Mouse (Mus musculus): ENCODE results near the gene Dda1.
A peak's percentile ranks its signal among the peaks of the same experiment; 100 is the strongest.

The Dda1 gene

DNA sequence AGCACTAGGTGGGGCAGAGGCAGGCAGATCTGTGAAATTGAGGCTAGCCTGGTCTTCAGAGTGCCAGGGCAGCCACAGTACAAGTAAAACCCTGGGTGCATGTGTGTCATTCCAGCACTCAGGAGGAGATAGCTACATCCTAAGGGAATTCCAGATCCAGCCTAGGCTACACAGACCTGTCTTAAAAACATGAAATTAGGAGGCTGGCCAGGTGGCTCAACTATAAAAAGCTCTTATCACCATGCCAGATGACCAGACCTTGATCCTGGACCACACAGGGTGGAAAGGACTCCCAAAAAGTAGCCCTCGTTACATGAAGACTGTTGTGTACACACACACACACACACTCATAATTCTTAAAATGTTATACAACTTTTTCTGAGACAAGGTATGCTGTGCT lies 998 bp upstream of the Dda1 start:
- DNase-seq (ENCODE audit: low read depth, low spot score): no peak

DNA sequence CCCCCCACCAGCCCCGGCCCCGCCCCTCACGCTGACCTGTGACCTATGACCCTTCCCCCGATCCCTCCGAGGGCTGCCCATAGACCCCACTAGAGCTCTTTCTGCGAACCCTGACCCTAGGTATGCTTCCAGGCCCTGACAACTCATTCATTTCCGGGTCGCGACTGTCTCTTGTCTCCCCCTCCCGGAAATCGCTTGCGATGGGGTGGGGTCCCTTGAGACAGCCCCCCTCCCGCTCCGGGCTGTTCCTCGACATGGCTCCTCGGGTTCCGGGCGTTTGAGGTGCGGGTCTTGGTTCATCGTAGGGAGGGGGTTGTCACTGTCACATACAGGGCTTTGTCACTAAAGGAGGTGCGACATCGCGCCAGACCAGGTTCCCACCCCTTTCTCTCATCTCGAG lies 412 bp downstream of the Dda1 start:
- DNase-seq (ENCODE audit: low read depth, low spot score): peak; percentile 68

DNA sequence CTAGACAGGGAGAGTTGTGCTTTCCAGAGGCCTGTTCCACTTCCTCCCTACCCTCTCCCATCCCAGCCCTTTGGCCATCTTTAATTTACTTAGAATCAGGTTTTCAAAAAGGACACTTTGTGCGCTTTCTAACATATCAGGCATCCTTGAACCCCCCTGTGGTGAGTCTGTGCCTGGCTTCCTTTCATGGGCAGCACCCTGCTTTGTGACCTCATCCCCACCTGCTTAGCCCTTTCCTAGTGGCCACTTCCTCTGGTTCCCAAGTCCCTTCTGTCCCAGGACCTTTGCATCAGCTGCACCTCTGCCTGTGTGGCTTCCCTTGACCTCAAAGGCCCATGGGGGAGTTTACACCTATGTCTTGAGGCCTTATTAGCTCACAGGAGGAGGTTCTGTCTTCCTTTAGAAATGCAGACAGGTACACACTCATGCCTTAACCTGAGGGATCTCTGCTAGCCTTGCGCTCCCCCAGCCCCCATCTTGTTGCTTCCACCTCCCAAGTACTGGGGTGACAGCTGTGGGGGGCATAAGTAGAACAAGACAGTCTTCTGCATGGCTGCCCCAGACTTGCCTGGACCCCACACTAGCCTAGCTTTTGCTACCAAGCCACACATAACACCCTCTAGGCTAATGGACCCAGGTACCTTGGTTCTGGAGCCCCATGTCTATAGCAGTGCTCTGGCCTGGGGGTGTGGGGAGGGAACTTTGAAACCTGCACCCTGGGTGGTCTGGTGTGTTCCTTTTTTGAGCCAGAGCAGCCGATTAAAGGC lies 1.3 kb downstream of the Dda1 start:
- DNase-seq (ENCODE audit: low read depth, low spot score): no peak

DNA sequence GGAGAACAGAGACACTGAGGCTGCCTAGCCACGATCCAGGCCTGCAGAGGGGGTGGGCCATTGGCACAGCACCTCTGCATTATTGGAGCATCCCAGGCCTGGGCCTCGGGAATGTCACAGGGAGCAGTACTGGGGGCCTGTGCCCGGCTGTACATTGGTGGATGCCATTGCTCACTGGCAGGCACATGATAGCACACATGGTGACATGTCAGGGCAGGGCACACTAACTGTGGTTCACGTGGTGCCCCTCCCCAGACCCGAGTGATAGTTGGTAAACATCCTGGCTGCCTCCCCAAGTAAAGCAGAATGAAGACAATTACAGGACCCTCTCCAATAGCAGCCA lies 1.9 kb downstream of the Dda1 start:
- DNase-seq (ENCODE audit: low read depth, low spot score): no peak

DNA sequence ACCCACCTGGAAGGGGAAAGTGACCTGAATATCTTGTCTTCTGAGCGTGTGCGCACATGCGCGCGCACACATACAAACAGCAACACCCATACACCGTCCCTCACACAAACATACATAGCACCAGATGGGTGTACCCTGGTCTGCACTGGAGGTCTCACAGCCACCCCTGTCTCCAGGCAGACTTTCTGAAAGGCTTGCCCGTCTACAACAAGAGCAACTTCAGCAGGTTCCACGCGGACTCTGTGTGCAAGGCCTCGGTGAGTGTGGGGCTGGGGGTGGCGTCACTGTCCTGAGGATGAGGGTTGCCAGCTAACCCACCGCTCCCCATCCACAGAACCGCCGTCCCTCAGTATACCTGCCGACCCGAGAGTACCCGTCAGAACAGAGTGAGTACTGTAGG lies 2.9 kb downstream of the Dda1 start:
- no peak for DNase-seq (ENCODE audit: low read depth, low spot score)

DNA sequence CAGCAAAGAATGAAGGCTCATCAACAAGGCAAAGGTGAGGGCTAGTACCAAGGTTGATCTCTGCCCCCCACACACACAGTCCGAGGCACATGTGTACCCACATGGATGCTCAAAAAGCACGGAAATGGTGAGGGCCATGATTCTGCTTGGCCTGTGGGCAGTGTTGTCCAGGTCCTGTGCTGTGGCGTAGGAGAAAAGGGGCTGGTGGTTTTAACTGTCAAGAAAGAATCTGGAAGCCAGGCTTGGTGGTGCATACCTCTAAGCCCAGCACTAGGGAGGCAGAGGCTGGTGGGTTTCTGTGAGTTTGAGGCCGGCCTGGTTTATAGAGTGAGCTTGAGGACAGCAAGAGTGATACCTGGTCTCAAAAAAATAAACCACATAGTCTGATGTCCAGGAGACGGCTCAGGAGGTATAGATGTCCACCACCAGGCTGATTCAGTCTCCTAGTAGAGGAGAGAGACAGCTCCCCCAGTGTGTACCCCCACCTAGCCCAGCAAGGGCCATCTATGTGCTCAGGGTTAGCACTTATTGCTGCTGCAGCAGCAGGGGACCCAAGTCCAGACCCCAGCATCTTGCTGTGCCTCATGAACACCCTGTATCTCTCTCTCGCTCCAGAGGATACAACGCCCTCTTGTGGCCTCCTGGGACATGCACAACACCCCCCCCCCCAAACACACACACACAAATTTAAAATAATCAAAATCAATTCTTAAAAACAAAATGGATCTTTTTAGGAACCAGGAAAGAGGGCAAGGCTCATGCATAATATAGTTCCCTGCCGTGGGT lies 3.8 kb downstream of the Dda1 start:
- DNase-seq (ENCODE audit: low read depth, low spot score): no peak

DNA sequence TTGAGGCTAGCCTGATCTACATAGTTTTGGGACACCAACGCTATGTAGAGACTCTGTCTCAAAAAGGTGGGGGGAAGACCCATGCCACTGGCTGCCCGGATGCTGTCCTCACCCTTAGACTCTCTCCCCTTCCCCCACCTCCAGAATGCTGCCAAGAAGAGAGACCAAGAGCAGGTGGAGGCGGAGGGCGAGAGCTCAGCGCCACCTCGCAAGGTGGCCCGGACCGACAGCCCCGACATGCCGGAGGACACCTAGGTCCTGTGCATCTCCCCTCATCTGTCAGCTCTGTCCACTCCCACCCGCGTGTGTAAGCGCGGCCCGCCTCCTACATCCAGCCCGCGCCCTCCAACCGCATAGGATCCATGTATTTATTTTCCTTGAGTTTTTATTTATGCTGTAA lies 5.3 kb downstream of the Dda1 start:
- DNase-seq (ENCODE audit: low read depth, low spot score): no peak

DNA sequence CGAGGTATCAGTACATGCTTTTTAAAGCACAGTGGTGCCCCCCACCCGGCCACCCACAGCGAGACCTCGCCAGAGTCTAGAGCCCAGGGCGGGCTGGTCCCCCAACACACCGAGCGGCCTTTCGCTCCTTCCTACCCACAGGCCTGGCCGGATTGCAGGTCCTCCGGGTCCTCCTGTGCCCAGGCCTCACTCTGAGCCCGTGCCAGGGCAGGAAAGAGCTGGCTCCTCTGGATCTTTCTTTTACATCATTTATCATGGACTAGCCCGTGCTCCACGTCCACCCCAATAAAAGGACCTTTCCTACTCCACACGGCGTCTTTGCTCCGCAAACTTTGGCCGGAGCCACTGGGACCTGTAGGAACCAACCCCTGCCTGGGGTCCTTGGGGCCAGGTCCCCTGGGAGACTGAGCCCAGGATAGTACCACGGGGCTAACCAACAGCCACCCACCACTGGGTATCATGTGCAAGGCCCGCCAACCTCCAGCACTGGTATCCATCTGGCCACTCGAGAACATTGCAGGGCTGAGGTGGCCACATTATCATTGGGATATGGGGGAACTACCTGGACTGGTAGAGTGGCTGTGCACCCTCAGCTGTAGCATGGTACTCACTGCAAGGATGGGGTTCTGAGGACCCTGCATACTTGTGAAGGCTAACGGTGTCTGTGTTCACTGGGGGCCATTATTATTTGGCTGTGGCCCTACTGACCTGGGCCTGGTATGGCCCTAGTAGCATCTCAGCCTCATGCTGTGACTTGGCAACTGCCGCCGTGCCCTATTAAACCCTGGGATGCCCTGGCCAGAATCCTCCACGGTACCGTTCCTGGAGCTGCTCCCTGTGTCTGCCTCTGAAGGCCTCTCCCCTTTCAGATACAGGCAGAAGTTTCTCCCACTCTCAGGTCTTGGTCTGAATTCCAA lies 6.0 kb downstream of the Dda1 start:
- no peak for DNase-seq (ENCODE audit: low read depth, low spot score)

DNA sequence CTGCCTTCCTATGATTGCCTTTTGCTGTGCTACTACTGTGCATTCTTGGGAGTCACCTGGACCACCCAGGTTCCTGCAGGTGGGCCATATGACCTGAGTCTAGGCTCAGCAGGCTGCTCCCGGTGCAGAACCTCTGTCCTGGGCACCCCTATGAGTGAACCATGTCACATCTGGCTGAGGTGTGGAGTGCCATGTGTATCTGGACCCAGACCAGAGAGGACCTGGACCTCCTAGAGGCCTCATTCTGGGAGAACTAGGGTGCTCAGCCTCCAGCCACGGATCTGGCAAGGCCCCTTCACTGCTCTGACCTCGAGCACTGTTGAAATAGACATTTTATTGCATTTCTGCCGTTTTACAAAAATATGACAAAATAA lies 6.7 kb downstream of the Dda1 start:
- DNase-seq (ENCODE audit: low read depth, low spot score): no peak

DNA sequence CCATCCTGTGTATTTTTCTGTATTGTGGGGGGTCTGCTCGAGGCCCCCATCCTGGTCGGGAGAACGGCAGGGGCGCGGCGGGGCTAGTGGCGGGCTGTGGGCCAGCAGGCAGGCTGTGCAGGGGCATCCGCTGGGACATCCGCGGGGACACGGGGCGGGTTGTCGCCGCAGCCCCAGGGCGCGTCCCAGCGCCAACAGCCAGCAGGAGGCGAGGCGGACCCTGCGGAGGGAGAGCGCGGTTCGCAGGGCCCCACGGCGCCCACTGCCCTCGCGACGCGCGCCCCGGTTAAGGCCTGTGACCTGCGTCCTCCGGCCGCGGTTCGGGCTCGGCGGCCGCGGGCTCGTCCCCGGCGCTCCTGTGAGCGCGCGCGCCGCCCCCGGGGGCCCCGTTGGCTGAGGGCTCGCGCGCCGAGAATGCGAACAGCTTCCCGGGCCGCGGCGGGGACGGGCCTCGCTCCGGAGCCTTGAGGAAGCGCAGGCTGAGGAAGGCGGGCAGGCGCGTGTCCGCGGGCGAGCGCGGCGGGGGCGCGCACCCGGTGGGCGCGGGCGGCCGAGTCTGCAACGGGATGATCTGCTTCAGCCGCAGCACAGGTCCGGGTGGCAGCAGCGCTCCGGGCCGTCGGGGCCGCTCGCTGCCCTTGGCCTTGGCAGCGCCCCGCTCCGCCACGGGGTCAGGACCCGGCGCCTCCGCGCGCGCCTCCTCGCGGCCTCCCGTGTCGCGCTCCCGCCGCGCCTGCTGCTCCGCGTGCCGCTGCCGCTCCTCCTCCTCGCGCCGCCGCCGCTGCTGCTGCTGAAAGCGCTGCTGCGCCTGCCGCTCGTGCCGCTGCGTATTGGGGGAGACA lies 7.3 kb downstream of the Dda1 start:
- no peak for DNase-seq (ENCODE audit: low read depth, low spot score)

DNA sequence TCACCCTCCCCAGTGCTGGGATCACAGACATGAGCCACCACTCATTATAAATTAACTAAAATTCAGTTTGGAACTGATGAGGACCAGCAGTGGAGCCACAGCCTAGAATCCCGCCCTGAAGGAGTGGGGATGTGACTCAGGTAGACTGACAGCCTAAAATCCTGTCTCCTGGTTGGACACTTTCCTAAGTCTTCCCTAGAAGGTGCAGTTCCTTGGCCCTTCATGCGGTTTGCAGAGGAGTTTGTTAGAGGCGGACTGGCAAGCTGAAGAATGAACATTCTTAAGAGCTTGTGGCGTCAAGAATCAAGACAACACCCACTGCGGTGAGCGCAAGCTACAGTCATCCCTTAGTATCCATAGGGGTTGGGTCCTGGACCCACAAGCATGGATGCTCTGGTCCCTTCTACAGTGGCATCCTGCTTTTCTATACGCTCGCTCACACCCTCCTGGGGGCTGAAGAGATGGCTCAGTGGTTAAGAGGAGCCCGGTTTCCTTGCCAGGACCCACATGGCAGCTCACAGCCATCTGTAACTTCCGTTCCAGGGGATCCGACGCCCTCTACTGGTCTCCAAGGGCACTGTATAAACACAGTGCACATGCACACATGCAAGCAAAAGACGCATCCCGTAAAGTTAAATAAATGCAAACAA lies 8.3 kb downstream of the Dda1 start:
- no peak for DNase-seq (ENCODE audit: low read depth, low spot score)

DNA sequence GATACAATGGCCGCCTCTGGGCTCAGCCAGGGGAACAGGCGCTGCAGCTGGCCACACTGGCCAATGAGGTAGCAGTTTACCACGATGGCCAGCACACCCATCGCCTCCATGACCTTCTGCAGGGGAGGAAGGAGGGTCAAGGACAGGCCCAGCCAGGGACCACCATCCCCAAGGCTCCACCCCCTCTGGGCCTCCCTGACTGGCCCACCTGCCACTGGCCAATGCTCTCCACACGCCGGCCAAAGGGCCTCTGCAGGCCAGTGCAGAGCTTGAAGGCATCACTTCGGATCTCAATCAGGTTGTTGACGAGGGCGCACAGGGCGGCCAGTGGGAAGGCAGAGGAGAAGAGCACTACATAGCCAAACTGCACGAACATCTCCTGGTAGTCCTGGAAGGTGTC lies 9.9 kb downstream of the Dda1 start:
- DNase-seq (ENCODE audit: low read depth, low spot score): no peak

DNA sequence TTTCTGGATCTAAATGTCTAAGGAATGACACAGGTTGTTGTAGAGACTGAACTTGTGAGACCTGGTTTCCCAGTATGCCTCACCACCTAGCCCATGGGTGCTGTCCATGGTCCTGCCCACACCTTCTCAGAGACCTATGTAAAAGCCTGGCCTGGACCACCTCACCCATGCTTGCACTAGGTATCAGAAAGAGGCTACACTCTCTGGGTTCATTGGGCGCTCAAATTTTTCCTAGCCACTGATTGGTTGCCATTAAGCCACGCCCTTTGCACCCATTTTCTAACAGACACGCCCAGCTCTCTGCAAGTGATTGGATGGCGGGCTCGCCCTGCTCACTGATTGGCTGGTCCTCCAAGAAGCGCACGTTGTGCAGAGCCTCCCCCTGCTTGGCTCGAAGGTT lies 14.9 kb downstream of the Dda1 start:
- no peak for DNase-seq (ENCODE audit: low read depth, low spot score)

DNA sequence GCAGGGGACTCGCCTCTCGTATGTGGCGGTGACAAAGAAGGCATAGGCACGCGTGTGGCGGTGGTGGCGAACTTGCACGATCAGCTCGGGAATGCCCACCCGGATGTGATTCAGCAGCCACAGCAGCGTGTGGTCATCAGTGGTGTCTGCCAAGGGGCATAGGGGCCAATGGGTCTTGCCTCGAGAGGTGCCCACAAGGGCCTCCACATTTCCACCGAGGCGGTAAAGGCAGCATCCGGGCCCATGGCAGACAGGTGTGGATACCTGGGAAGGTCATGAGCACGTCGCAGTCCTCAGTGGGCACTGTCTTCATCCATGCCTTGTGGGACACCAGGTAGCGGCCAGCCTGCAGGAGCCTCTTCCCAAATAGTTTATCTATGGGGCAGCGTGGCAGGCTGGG lies 15.7 kb downstream of the Dda1 start:
- DNase-seq (ENCODE audit: low read depth, low spot score): no peak

DNA sequence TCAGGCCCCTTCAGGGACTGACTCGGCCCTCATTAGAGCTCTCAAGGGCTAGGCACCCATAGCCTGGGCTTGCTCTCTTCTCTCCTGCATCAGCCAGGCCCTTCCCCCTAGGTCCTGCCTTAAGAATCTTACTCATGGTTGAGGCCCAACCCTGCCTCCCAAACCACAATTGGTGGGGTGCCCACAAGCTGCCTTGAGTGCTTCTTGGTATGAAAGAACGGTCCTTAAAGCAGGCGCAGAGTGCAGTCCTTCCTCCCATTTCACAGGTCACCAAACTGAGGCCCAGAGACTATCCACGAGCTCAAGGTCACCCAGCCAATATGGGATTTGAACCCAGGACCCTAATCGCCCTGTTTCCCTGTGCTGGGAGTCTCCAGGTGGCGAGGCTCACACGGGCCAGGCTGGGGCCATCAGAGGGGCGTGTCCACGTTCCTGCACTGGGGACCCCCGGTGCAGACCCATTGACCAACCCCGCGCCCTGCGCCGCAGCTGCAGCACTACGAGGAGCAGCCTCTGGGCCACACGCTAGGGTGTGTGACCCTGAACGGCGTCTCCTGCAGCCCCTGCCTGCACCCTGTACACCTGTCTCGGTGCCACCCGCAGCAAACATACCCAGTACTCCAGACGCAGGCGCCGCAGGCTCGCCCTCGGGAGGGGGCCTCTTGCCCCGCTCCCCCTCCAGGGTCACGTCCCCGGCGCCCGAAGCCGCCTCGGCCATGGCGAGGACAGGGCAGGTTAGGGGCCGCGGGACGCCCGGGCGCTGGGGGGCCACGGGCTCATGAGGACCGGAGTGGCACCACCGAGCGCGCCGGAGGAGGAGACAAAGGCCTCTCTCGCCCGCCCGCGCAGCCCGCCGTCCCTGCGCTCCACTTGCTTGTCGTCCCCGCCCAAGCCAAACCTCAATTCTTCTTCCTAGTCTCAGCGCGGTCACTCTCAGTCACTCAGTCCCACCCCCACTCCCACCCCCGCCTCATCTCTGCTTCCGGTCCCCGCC lies 16.4 kb downstream of the Dda1 start, which contains the start of gene Ano8:
TSS of gene Ano8 (minus strand) at position 822 of the 994 bp plus-strand sequence.
- DNase-seq (ENCODE audit: low read depth, low spot score): peak; percentile 87

DNA sequence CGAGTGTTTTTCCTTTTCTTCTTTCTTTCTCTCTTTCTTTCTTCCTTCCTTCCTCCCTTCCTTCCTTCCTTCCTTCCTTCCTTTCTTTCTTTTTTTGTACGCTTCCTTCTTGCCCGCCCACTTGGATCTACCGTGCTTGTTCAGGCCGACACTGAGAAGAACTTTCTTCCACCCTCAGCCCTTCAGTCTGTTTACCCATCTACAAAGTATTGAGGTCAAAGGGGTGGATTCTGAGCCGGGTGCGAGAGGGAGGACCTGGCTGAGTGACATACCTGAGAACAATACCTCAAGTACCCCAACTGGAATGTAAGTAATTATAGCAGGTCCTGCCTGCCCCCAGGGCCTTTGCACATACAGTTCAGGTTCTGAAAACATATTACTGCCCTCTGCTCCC lies 17.1 kb downstream of the Dda1 start:
- no peak for DNase-seq (ENCODE audit: low read depth, low spot score)

DNA sequence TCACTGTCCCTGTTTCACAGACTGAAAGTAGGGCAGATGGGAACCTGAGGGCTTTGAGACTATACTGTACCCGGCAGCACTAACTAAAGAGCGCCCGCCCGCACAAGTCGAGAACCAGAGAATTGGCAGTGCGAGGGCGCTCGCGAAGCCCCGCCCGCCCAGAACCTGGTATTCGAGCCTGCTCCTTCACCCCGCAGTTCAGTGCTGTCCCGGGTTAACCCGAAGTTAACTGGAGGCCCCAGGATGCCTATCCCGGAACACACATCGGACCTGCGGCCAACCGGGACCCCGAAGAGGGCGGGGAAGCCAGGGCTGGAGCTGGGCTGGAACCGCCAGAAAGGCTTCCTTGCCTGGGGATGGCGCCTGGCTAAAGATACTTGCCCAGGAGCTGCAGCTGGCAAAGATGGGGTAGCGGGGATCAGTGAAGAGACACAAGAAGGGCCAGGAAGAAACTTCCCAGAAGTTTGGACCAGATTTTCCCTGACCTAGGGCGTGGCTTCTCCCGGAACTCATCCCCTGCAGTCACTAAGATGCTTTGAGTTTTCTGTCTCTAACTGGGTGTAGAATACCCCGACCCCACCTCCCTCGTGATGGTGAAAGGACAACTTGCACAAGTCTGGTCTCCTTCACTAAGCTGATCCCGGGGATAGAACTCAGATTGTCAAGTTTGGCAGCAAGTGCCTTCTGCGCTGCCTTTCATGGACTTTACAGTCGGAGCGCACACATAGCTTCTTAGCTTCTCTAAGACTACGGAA lies 18.9 kb downstream of the Dda1 start, which contains the start of gene Gtpbp3:
TSS of gene Gtpbp3 (plus strand) at position 413 of the 755 bp plus-strand sequence.
- DNase-seq (ENCODE audit: low read depth, low spot score): no peak

DNA sequence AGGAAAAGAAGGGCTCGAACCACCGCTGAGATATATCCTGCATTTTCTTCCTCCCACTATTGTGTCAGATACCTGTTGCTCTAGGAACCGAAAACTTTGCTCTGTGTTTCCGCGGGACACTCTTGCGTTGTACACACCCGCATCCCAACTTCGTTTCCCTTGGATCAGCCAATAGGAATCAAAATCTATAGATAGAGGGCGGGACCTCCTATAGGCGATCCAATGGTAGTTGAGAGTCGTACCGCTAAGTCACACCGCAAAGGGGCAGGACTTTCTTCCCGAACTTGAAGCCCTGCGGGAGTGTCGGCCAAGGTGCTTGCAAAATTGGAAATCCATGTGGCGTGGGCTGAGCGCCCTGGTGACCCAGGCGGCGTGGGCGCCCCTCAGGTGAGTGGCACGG lies 19.5 kb downstream of the Dda1 start:
- peak; percentile 86 for DNase-seq (ENCODE audit: low read depth, low spot score)

DNA sequence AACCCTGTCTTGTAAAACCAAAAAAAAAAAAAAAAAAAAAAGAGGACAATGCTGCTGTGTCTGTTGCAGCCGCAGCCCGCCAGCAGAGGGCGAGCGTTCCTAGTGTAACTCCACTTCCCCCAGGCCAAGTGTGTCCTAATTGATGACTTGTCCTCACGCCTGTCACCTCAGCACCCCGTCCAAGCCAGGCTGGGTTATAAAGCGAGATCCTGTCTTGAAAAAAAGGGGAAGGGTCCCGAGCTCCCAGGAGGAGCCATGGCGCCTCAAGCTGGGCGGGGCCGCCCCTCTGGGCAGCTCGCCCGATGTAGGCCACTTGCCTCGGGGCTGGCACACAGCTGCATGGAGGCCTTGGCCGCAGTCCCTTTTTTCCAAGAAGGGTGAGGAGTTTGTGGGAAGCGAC lies 26.0 kb downstream of the Dda1 start:
- no peak for DNase-seq (ENCODE audit: low read depth, low spot score)

All from brain, embryonic 18.5 days (tissue).